Mouse (Mus musculus) heart, postnatal 0 days (tissue): Measurements from ENCODE around the gene Samd1. TPM values are rescaled to one million over a fixed set of nuclear protein-coding genes. Genes with fewer than 3 reads are reported as not detected.
A peak's percentile ranks its signal among the peaks of the same experiment; 100 is the strongest.

ENCODE experiments used
- ATAC-seq: fragments of 200-750 bp; cut with Nextera tagmentation; 2 replicates; pipeline ENCODE4 v1.8.0; 2017; ENCODE audit warnings: low read depth, moderate number of reproducible peaks, moderate library complexity; ENCODE audit not compliant: insufficient read depth
- DNase-seq: peaks from one replicate; pipeline ENCODE4 v3.0.0-alpha.2; 2016; ENCODE audit warnings: low spot score
- H3K27ac ChIP-seq: fragments of 300-500 bp; sonication (generic); 2 replicates; pipeline ENCODE4 v1.5.1; 2014; ENCODE audit warnings: low read depth, mild to moderate bottlenecking
- H3K27me3 ChIP-seq: fragments of 300-500 bp; sonication (generic); 2 replicates; pipeline ENCODE4 v1.6.1; 2014; ENCODE audit warnings: low read length, mixed read lengths; ENCODE audit not compliant: control insufficient read depth, insufficient read depth
- H3K36me3 ChIP-seq: fragments of 300-500 bp; sonication (generic); replicated peaks from 2 replicates; pipeline ENCODE4 v1.6.1; 2014; ENCODE audit warnings: low read length, mixed read lengths; ENCODE audit not compliant: control insufficient read depth, insufficient read depth
- H3K4me1 ChIP-seq: fragments of 300-500 bp; sonication (generic); 2 replicates; pipeline ENCODE4 v1.6.1; 2014; ENCODE audit warnings: antibody characterized with exemption; ENCODE audit not compliant: control insufficient read depth, insufficient read depth
- H3K4me2 ChIP-seq: fragments of 300-500 bp; sonication (generic); 2 replicates; pipeline ENCODE4 v1.6.1; 2014; ENCODE audit warnings: low read depth, mild to moderate bottlenecking, low read length, moderate library complexity
- H3K4me3 ChIP-seq: fragments of 300-500 bp; sonication (generic); 2 replicates; pipeline ENCODE4 v1.5.1; 2014; ENCODE audit warnings: low read depth, low read length
- H3K9ac ChIP-seq: fragments of 300-500 bp; sonication (generic); replicated peaks from 2 replicates; pipeline ENCODE4 v1.6.1; 2014; ENCODE audit warnings: low read depth, low read length, mixed read lengths
- H3K9me3 ChIP-seq: fragments of 300-500 bp; sonication (generic); replicated peaks from 2 replicates; pipeline ENCODE4 v1.6.1; 2016; ENCODE audit warnings: low read length; ENCODE audit not compliant: control insufficient read depth
- CTCF ChIP-seq: IDR thresholded peaks from 2 replicates; pipeline ENCODE4 v1.5.1; 2016; ENCODE audit warnings: antibody characterized with exemption, control low read depth, low read depth
- EP300 ChIP-seq: IDR thresholded peaks from 2 replicates; pipeline ENCODE4 v1.6.1; 2016; ENCODE audit warnings: antibody characterized with exemption, low read depth
- WGBS: fragments of 180-500 bp; shearing (Covaris S2); extraction: QIAGEN DNeasy Blood & Tissue Kit; methylation state at CpG from one replicate; pipeline ENCODE4 v1.1.7; 2014; 5-methylcytosine and 5-hydroxymethylcytosine counted together
- polyA plus RNA-seq: library from polyadenylated mRNA; unstranded; fragments of >200 nt; fragmentation: Nextera tagmentation; extraction: Ambion mirVana; gene quantifications from 2 replicates; pipeline ENCODE4 v1.2.1, GENCODE M21; 2015
- total RNA-seq: library from RNA; depleted of rRNA; stranded (reverse); fragments of >200 nt; gene quantifications from 2 replicates; pipeline ENCODE4 v1.2.3, GENCODE M21; 2014; ENCODE audit warnings: low replicate concordance

The Samd1 gene
- total and polyA plus RNA-seq, 2 experiments from 2014 or later: 3.7 to 46.3 TPM

DNA sequence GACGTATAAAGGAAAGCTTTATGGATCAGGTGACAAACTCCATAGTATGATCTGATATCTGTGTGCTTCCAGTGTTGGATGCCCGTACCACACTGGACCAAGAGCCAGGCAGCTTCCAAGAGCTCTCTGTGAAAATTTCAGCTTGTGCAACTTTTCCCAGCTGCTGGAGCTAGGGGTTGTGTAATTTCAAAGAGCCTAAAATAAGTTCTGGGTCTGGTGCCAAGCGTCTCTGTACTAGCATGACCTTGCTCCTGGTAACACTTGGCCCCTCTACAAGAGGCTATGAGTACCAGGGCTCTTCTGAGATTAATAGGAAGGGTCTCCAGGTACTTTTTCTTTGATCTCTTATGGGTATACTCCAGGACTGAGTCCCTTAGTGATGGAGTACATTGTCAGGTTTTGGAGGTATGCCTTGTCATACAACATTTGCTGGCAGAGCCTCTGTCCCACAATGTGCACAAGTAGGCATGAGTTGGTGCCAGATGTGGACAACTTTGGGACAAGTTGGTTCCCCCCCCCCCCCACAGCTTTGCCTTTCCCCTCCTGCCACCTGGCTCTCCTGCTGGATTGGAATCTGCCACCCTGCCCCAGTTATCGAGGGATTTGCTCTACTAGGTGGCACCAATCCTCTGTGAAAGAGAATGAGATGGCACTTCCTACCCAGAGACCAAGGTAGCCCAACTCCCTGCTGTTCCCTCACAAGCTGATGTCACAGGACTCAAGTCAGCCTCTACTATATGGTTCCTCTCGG is 33.3 kb upstream of the Samd1 start:
- Histone ChIP-seq H3K9me3 (no peaks in the 10 kb centered on the region), H3K27me3 (no peaks in the 10 kb centered on the region), H3K4me1 (peaks cover 11% of the 10 kb centered on the region), H3K4me3 (no peak overlapping the region), H3K27ac (peak overlapping the region; percentile 80), H3K4me2 (no peak overlapping the region), H3K9ac (no peak overlapping the region), H3K36me3 (peaks cover 24% of the 10 kb centered on the region)
- ATAC-seq: peak; percentile 90
- DNase-seq: peak; percentile 82
- no peak for TF ChIP-seq CTCF
- no peak for TF ChIP-seq EP300
- 42% methylated on average over 5 of the region's 5 CpGs for WGBS

DNA sequence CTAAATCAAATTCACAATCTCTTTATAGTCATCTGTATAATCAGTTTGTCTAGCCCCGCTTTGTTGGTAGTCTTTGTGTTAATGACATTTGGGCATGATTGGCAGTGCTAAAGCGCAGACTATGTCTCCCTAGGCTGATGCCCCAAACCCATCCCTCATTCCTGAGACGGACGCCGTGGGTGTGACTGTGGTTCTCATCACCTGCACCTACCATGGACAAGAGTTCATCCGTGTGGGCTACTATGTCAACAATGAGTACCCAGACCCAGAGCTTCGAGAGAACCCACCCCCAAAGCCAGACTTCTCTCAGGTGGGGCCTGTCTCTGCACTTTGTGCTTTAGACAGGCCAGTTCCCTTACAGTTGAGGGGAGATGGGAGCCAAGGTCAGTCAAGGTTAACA is 29.8 kb upstream of the Samd1 start:
- Histone ChIP-seq H3K27ac (no peak overlapping the region), H3K9ac (no peak overlapping the region), H3K36me3 (peaks cover 32% of the 10 kb centered on the region), H3K9me3 (no peaks in the 10 kb centered on the region), H3K4me2 (no peak overlapping the region), H3K4me3 (no peak overlapping the region), H3K4me1 (peaks cover 14% of the 10 kb centered on the region), H3K27me3 (no peaks in the 10 kb centered on the region)
- DNase-seq (no peak), ATAC-seq (no peak)
- no peak for TF ChIP-seq EP300
- TF ChIP-seq CTCF: no peak
- 91% methylated on average over 7 of the region's 7 CpGs for WGBS

DNA sequence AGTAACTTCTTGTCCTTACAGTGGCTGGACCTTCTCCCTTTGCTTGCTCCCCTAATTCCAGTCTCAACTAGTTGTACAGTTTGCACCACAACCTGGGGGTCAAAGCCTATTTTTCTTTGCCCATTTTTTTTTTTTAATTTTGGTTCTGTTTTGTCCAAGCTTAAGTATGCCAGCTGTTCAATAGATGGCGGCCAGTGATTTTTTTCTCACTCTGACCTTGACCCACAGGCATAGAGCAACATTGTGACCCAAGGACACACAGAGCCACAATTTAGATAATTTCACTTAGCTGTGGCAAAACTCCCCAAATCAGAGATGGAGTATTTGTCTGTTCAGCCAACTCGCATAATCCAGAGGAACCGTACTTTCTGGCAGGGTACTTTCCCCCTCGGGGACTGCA is 26.4 kb upstream of the Samd1 start:
- no peak for ATAC-seq
- no peak overlapping the region for H3K27ac ChIP-seq
- peaks cover 17% of the 10 kb centered on the region for H3K4me1 ChIP-seq
- no peak overlapping the region for H3K9ac ChIP-seq
- H3K9me3 ChIP-seq: no peaks in the 10 kb centered on the region
- no peak for DNase-seq
- no peak overlapping the region for H3K4me3 ChIP-seq
- no peak for TF ChIP-seq EP300
- TF ChIP-seq CTCF: no peak
- H3K36me3 ChIP-seq: peaks cover 32% of the 10 kb centered on the region
- WGBS: 88% methylated on average over 4 of the region's 4 CpGs
- H3K27me3 ChIP-seq: no peaks in the 10 kb centered on the region
- H3K4me2 ChIP-seq: no peak overlapping the region

DNA sequence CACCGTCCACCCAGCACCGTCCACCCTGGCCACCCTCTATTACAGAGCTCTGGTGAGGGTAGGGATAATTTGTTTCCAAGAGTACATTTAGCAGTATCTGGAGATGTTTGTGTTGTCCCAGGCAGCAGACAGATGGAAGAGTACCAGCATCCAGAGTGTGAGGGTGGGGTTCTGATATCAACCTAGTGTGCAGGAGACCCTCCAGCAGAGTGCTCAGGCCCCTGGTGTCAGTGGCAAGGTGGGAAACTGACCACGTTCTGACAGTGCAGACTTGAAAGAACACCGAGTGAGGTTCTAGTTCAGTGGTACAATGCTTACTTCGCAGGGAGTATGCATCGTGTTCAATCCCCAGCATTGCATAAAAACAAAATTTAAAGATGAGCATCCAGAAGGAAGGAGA is 25.8 kb upstream of the Samd1 start:
- TF ChIP-seq EP300 (no peak), CTCF (no peak)
- H3K9ac ChIP-seq: no peak overlapping the region
- H3K4me1 ChIP-seq: peaks cover 20% of the 10 kb centered on the region
- H3K4me3 ChIP-seq: peak overlapping the region; percentile 90
- peaks cover 29% of the 10 kb centered on the region for H3K36me3 ChIP-seq
- WGBS: 80% methylated on average over 6 of the region's 6 CpGs
- H3K4me2 ChIP-seq: peak overlapping the region; percentile 84
- H3K27me3 ChIP-seq: no peaks in the 10 kb centered on the region
- no peaks in the 10 kb centered on the region for H3K9me3 ChIP-seq
- ATAC-seq (no peak), DNase-seq (no peak)
- peak overlapping the region; percentile 80 for H3K27ac ChIP-seq

DNA sequence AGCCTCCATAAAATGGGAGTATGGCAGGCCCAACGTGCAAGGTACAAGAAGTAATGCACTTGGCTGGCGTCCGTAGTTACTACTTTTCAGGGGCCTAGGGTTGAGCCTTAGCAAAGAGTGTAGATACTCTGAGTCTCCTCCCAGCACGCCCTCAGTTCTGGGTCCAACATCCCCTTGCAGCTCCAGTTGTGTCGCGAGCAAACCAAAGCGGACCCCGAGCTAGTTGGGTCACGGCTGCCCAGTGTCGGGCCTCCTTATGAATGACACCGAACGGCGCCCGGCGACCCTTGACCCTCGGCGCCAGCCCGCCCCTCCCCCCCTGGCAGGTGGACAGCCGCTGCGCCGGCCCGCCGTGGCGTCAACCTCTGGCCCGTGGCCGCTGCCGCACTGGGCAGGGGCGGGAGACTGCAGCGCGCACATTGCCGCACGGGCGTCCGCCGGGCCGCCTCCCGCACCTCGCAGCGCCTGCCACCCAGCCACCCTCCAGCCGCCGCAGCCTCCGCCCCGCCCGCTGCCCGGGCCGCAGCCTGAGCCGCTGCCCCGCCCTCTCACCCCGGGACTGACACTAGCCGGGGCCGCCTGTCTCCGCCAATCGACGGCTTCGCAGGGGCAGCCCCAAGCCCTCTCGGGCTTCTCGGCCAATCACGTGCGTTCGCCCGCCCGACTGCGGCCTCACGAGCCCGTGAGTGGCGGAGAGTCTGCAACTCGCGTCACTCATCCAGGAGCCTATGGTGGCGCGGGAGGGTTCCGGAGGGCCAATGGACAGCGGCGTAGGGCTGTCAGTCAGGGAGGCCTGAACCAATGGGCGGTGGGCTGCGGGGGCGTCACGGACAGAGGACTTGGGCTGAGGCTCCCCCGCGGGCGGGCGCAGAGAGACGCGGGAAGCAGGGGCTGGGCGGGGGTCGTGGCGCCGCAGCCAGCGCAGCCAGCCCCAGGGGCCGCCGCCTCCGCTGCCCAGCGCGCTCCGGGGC is 25.0 kb upstream of the Samd1 start, which contains the start of gene Prkaca:
Gene Prkaca (plus strand): TSS at position 844 of the 971 bp plus-strand sequence.
- Histone ChIP-seq H3K4me2 (peak within 1 kb of the TSS; percentile 96), H3K36me3 (peaks cover 25% of the 10 kb centered on the region), H3K27me3 (no peaks in the 10 kb centered on the region), H3K4me1 (peaks cover 28% of the 10 kb centered on the region), H3K9ac (peak within 1 kb of the TSS; percentile 88), H3K4me3 (peak within 1 kb of the TSS; percentile 90), H3K9me3 (no peaks in the 10 kb centered on the region), H3K27ac (peak within 1 kb of the TSS; percentile 90)
- TF ChIP-seq EP300 (0 out of 2 replicates have a peak, but pooled peaks have one; percentile 70), CTCF (no peak)
- under 1% methylated on average over 65 of the region's 94 CpGs for WGBS
- peak; percentile 98 for DNase-seq
- peak; percentile 97 for ATAC-seq
